Mouse (Mus musculus) T-helper 1 cell (primary cell): ENCODE data around the gene Dmgdh.

Source experiments
- in situ Hi-C: fragments of 300-600 bp; cut with MboI, MseI; formaldehyde crosslinking; loops from one replicate; pipeline ENCODE4 v1.15.1; 2025; ENCODE audit warnings: high pct_unique_total_duplicates

Gene Dmgdh

DNA sequence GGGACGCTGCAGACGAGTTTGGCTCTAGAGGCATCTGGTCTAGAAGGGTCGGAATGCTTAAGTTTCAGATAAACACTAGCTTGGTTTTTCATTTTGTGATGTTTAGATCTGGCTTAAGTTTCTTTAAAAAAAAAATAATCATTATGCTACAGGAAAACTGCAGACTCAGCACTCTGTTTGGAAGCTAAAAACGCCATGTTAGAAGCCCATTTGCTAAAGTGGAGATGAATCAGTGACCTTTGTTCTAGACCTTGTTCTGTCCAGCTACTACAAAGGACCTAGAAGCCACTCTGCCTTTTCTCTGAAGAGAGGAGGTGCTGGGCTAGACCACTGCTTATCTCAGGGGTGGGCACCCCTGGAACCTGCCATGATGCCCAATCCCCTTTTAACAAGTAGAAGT, 36.1 kb downstream of the Dmgdh start:
- in situ Hi-C loops, result loop anchor here (10.0 kb wide), 1 partner anchor 1136 kb away; the partner anchor contains the start of gene Spz1

DNA sequence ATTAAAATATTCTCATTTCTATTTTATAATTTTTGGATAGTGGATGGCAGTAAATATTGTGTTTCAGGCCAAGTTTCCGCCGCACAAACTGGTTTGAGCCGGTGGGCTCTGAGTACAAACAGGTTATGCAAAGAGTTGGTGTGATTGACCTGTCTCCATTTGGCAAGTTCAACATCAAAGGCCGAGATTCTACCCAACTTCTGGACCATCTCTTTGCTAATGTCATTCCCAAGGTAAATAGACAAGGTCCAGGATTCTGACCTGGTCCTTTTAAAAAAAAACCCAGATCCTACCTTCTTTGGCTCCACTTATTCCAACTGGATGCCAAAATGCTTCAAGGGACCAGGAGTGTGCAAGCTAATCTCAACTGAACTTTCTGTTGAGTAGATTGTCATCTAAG, 37.0 kb downstream of the Dmgdh start:
- in situ Hi-C loops, result loop anchor here (10.0 kb wide), 1 partner anchor 1136 kb away; the partner anchor contains the start of gene Spz1

DNA sequence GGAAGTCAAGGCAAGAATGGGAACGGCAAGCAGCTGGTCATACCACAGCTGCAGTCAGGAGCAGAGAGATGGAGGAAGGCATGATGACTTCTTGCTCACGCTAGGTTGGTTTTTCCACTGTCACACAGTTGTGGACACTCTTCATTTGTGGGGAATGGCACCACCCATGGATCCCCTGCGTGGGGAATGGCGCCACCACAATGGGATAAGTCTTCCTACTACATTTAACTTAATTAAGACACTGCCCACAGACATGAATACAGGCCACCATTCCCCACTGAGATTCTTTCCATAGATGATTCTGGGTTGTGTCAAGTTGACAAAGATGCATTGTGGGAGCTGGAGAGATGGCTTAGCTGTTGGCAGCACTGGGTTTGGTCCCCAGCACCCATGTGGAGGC, 38.1 kb downstream of the Dmgdh start:
- in situ Hi-C loops, result loop anchor here (10.0 kb wide), 1 partner anchor 1138 kb away; the partner anchor contains the start of gene Spz1

GRCm38 (mm10) chr13:93713826-93714225, 39.6 kb downstream of the Dmgdh start:
- in situ Hi-C loops, result loop anchor here (10.0 kb wide), 1 partner anchor 1139 kb away; the partner anchor contains the start of gene Spz1

GRCm38 (mm10) chr13:93717113-93717512, 42.9 kb downstream of the Dmgdh start:
- in situ Hi-C loops, result loop anchor here (10.0 kb wide), 1 partner anchor 1142 kb away; the partner anchor contains the start of gene Spz1

GRCm38 (mm10) chr13:93718948-93719347, 44.7 kb downstream of the Dmgdh start:
- in situ Hi-C loops, result loop anchor here (10.0 kb wide), 1 partner anchor 1144 kb away; the partner anchor contains the start of gene Spz1

GRCm38 (mm10) chr13:93721916-93722315, 47.7 kb downstream of the Dmgdh start:
- in situ Hi-C loops, result no loop called here

GRCm38 (mm10) chr13:93723455-93723854, 49.2 kb downstream of the Dmgdh start:
- in situ Hi-C loops, result no loop called here

DNA sequence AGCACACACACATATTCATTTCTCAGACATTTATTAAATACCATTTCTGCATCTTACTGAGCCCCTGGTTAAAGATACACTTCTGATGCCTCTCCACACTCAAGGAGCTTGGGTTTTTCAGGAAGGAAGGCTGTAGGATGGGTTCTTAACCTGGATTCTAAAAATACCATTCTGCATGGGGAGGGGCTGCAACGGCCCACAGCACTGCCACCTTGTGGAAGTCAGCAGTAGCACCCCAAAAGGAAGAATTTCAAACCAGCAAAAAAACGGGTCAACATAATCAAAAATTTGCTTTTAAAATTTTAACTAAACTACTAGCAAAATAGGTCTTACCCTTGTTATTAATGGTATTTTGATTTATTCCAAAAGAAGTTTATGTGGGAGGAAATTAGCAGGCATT, 50.0 kb downstream of the Dmgdh start:
- in situ Hi-C loops, result no loop called here

- in situ Hi-C loops, result no loop called here
Observed at GRCm38 (mm10) chr13:93735131-93735636, 61.0 kb downstream of the Dmgdh start.

DNA sequence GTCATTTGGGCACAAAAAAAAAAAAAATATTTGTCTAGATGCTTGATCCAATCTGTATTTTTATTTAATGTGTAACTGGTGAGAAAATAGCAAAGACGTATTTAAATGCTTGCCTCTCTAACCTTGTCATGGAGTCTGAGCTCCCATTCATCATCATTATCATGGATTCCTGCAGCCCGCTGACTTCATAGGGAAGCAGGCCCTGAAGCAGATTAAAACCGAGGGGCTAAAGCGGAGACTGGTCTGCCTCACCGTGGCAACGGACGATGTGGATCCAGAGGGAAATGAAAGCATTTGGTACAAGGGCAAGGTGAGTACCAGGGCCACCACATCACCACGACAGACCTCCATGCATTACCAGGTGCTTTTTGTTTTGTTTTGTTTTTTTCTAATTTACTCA, 69.9 kb downstream of the Dmgdh start:
- in situ Hi-C loops, result no loop called here

DNA sequence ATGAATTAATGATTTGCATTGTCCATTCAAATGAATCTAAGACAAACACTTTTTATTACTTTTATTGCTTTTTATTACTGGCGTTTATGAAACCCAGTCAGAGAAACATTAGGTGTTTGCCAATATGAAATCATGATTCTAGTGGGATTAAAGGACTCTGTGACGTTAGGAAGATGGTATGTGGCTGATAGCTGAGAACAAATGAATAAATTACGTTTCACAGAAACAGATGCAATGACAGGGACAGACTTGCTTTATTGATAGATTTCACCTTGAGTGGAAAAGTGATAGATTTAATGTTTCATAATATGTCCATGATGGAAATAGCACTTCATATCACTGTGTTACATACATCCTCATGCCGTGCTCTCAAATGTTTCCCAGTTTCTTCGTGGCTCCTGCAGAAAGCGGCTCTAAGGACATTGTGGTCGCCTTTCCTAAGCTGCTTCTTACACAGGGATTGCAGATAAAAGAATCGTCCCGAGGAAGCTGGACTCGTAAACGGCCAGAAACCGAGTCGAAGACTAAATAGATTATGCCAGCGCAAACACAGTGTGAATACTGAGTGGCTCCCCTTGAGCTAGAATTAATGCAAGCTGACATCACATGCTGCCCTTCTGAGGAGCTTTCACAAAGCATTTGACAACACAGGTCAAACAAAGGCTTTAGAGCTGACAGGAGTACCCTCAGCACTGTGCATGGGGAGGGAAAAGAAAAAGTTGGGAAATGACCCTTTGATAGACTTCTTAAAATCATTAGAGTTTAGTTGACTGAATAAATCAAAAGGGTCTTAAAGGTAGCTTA, 78.6 kb downstream of the Dmgdh start:
- in situ Hi-C loops, result loop anchor here (10.0 kb wide), 1 partner anchor 368 kb away; no protein-coding TSS in a partner anchor

DNA sequence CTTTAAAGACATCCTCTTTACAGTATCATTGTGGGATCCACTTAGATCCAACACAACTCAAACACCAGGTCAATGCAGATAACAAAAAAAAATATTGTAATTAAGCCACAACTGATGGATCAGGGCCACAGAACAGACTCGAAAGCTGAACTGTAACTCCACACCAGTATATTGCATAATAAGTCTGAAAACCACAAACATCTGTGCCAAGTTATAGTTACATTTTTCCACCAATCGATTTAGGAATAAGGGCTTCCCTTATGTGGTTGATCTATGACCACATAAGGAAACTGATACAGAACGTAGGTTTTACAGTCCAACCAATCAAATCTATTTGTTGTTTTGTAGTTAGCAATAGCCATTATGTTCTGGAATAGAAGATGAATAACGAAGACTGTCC, 80.9 kb downstream of the Dmgdh start:
- in situ Hi-C loops, result loop anchor here (10.0 kb wide), 1 partner anchor 370 kb away; no protein-coding TSS in a partner anchor

- in situ Hi-C loops, result loop anchor here (10.0 kb wide), 1 partner anchor 372 kb away; no protein-coding TSS in a partner anchor
Observed at GRCm38 (mm10) chr13:93756674-93757073, 82.4 kb downstream of the Dmgdh start.

- in situ Hi-C loops, result loop anchor here (10.0 kb wide), 1 partner anchor 373 kb away; no protein-coding TSS in a partner anchor
Observed at GRCm38 (mm10) chr13:93757514-93757913, 83.3 kb downstream of the Dmgdh start.

GRCm38 (mm10) chr13:93758149-93758898, 84.1 kb downstream of the Dmgdh start:
- in situ Hi-C loops, result loop anchor here (10.0 kb wide), 1 partner anchor 374 kb away; no protein-coding TSS in a partner anchor

GRCm38 (mm10) chr13:93761831-93762230, 87.6 kb downstream of the Dmgdh start:
- in situ Hi-C loops, result no loop called here

GRCm38 (mm10) chr13:93762879-93763278, 88.6 kb downstream of the Dmgdh start:
- in situ Hi-C loops, result no loop called here

DNA sequence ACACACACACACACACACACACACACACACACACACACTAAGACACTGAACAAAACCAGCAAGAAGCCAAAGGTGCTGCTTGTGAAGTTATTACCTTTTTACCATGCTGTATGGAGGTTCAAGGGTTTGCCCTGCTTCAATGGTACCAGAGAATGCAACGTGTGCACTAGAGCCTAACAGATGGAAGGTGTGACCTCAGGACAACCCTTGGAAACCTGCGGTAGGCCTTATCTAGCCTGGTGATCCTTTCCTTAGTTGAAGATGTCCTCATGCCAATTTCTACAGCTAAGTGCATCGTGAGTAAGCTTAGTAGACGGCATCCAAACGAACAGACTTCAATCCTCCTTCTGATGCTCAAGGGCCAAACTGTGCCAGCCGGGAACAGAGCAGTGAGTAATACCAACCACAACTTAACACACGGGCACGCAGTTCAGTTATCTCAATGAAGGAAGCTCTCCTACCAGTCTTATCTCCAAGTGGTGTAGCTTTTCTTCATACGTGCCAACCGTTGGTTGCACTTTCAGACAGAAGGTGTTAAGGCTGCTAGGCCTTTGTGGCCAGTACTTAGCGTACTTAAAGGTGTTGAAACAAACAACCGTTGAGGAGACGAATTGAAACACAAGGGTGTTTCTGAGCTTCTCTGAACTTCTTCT, 90.2 kb downstream of the Dmgdh start:
- in situ Hi-C loops, result no loop called here

DNA sequence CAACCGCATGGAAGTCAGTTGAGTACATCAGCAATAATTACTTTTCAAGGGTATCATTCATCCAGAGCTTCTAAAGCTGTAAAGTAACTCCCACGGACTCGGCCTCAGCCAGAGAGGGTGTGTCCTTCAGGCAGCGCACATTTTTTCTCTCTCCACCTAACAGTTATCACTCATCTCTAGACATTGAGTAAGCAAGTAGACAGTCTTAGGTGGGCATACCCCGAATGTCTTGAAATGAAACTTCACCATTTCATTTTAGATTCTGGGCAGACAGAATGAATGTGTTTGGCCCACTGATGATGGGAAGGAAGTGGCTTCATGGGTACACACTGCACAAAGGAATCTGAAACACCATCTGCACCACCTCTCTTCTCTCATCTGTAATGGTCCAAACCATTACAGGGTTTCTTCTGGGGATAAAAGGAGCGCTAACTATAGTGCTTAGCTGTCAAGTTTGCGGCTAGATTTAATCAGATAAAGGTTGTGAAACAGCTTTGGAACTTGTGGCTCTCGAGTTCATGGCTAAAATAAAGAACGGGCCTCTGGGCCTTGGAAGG, 96.9 kb downstream of the Dmgdh start:
- in situ Hi-C loops, result no loop called here
